Mouse (Mus musculus): Measurements from ENCODE around the gene Pde4d. TPM values are rescaled to one million over a fixed set of nuclear protein-coding genes. Genes with fewer than 3 reads are reported as not detected.

The Pde4d gene
- polyA plus RNA-seq, 1 experiment from 2014 or later = 27.9 TPM

DNA sequence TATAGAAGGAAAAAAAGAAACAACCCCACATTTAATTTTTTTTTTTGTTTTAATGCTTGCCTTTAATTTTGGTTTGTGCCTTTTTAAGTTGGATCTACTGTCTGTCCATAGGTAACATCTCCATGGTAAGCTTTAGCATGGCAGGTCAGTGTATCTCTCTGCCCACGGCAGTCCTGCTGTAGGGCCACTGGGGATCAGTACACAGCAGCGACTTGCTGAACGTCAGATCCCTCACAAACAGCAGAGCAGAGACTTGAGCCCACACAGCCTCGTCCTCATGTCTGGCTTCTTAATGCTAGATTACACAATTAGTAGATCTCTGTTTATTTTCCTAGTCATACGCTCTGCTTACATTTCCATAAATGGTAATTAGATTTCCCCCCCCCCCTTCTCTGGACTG, 782.8 kb downstream of the Pde4d start:
- Histone ChIP-seq H3K36me3 (ENCODE audit: control insufficient read depth, insufficient read depth) (no peaks in the 10 kb centered on the region), H3K9me3 (replicated peaks; ENCODE audit: control insufficient read depth, low read length) (no peaks in the 10 kb centered on the region), H3K27ac (ENCODE audit: low read length) (peak overlapping the region; percentile 15; the same call in 1 of the 2 replicates), H3K27me3 (ENCODE audit: control insufficient read depth, insufficient read depth, low read length) (no peaks in the 10 kb centered on the region), H3K4me3 (ENCODE audit: low read length) (no peak overlapping the region), H3K4me2 (ENCODE audit: low read depth, low read length) (no peak overlapping the region; the same call in 1 of the 2 replicates), H3K4me1 (ENCODE audit: control insufficient read depth, insufficient read depth, low read length) (peaks cover 12% of the 10 kb centered on the region; the same call in 1 of the 2 replicates), H3K9ac (ENCODE audit: low read length) (no peak overlapping the region)
- 54% methylated on average over 5 of the region's 5 CpGs for WGBS
- ATAC-seq (replicated peaks; ENCODE audit: extremely low read depth, insufficient read depth, low FRiP score) = no peak

DNA sequence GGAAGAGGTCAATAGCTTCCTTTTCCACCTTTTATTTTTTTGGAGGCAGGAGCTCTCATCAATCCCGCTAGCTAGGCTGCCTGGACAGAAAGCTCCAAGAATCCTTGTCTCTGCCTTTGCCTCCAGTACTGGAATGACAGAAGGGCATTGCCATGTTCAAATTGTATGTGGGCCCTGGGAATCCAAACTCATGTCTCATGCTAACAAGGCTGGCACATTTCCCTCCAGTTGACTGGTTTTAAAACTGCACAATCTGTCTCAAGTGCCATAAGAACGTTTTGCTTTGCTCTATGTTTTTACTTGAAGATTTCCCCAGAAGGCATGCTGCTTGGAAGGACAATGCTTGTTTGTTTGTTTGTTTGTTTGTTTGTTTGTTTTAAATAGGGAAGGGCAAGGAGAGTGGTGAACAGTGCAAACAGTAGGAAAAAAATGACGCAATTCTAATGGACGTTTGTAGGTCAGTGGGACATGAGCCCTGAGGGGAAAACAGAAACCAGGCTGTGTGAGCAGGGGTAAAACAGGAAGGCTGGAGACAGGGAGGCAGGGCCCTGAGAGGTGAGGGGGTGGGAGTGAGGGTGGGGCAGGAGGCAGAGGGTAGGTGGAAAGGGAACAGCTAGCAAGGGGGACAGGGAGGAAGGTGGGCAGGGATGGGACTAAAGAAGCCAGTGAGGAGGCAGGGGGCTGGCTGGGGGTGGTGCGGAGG, 784.3 kb downstream of the Pde4d start:
- Histone ChIP-seq H3K36me3 (ENCODE audit: control insufficient read depth, insufficient read depth) (no peaks in the 10 kb centered on the region), H3K4me1 (ENCODE audit: control insufficient read depth, insufficient read depth, low read length) (peaks cover 12% of the 10 kb centered on the region; the same call in 1 of the 2 replicates), H3K9ac (ENCODE audit: low read length) (no peak overlapping the region), H3K4me2 (ENCODE audit: low read depth, low read length) (no peak overlapping the region), H3K27me3 (ENCODE audit: control insufficient read depth, insufficient read depth, low read length) (no peaks in the 10 kb centered on the region), H3K27ac (ENCODE audit: low read length) (peak overlapping the region; percentile 38), H3K9me3 (replicated peaks; ENCODE audit: control insufficient read depth, low read length) (no peaks in the 10 kb centered on the region), H3K4me3 (ENCODE audit: low read length) (no peak overlapping the region)
- no peak for ATAC-seq (replicated peaks; ENCODE audit: extremely low read depth, insufficient read depth, low FRiP score)
- WGBS = 48% methylated on average over 5 of the region's 5 CpGs

- peak overlapping the region; percentile 61 for H3K27ac ChIP-seq (ENCODE audit: low read length)
- H3K4me2 ChIP-seq (ENCODE audit: low read depth, low read length) = no peak overlapping the region
- ATAC-seq (replicated peaks; ENCODE audit: extremely low read depth, insufficient read depth, low FRiP score) = no peak
Measured at GRCm38 (mm10) chr13:109236047-109236446, 786.3 kb downstream of the Pde4d start.

DNA sequence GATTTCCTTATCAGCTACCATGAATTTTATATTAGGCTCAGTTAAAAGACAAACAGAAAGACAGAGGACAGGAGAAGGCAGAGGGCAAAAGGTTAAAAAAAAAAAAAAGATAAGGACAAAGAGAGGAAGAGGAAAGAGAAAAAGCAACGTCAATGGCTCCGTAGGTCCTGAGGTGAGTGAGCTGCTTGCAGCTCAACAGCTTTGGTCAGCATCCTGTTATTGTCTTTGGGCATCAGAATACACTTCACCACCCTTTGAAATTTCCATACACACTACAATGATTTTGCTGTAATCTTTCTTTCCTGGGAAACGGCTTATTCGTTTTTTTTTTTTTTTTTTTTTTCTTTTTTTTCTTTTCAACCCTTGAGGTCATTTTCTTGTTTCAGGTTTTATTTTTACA, 788.9 kb downstream of the Pde4d start:
- H3K27me3 ChIP-seq (ENCODE audit: control insufficient read depth, insufficient read depth, low read length) = no peaks in the 10 kb centered on the region
- H3K4me1 ChIP-seq (ENCODE audit: control insufficient read depth, insufficient read depth, low read length) = no peaks in the 10 kb centered on the region
- H3K9ac ChIP-seq (ENCODE audit: low read length) = no peak overlapping the region
- WGBS = 57% methylated on average over 4 of the region's 4 CpGs
- no peaks in the 10 kb centered on the region for H3K9me3 ChIP-seq (replicated peaks; ENCODE audit: control insufficient read depth, low read length)
- peak overlapping the region; percentile 74 for H3K27ac ChIP-seq (ENCODE audit: low read length)
- no peaks in the 10 kb centered on the region for H3K36me3 ChIP-seq (ENCODE audit: control insufficient read depth, insufficient read depth)
- peak; percentile 47; the same call in 1 of the 2 replicates for ATAC-seq (replicated peaks; ENCODE audit: extremely low read depth, insufficient read depth, low FRiP score)
- no peak overlapping the region; the same call in 1 of the 2 replicates for H3K4me2 ChIP-seq (ENCODE audit: low read depth, low read length)
- no peak overlapping the region for H3K4me3 ChIP-seq (ENCODE audit: low read length)

More at GRCm38 (mm10) chr13:109236047-109236446, 786.3 kb downstream of the Pde4d start:
- 58% methylated on average over 4 of the region's 4 CpGs for WGBS
- H3K4me1 ChIP-seq (ENCODE audit: control insufficient read depth, insufficient read depth, low read length) = no peaks in the 10 kb centered on the region; the same call in 1 of the 2 replicates
- no peaks in the 10 kb centered on the region for H3K27me3 ChIP-seq (ENCODE audit: control insufficient read depth, insufficient read depth, low read length)
- H3K4me3 ChIP-seq (ENCODE audit: low read length) = no peak overlapping the region
- no peak overlapping the region for H3K9ac ChIP-seq (ENCODE audit: low read length)
- no peaks in the 10 kb centered on the region for H3K36me3 ChIP-seq (ENCODE audit: control insufficient read depth, insufficient read depth)
- H3K9me3 ChIP-seq (replicated peaks; ENCODE audit: control insufficient read depth, low read length) = no peaks in the 10 kb centered on the region

GRCm38 (mm10) chr13:109239296-109239695, 789.5 kb downstream of the Pde4d start:
- no peaks in the 10 kb centered on the region for H3K9me3 ChIP-seq (replicated peaks; ENCODE audit: control insufficient read depth, low read length)
- H3K4me1 ChIP-seq (ENCODE audit: control insufficient read depth, insufficient read depth, low read length) = no peaks in the 10 kb centered on the region
- no peaks in the 10 kb centered on the region for H3K36me3 ChIP-seq (ENCODE audit: control insufficient read depth, insufficient read depth)
- H3K4me3 ChIP-seq (ENCODE audit: low read length) = no peak overlapping the region
- no peak overlapping the region for H3K9ac ChIP-seq (ENCODE audit: low read length)
- 56% methylated on average over 11 of the region's 11 CpGs for WGBS
- peak overlapping the region; percentile 61 for H3K27ac ChIP-seq (ENCODE audit: low read length)
- no peaks in the 10 kb centered on the region for H3K27me3 ChIP-seq (ENCODE audit: control insufficient read depth, insufficient read depth, low read length)
- ATAC-seq (replicated peaks; ENCODE audit: extremely low read depth, insufficient read depth, low FRiP score) = peak; percentile 61
- H3K4me2 ChIP-seq (ENCODE audit: low read depth, low read length) = peak overlapping the region; percentile 5; the same call in 1 of the 2 replicates

GRCm38 (mm10) chr13:109242456-109243050, 792.8 kb downstream of the Pde4d start:
- no peak overlapping the region for H3K27ac ChIP-seq (ENCODE audit: low read length)
- WGBS = 66% methylated on average over 9 of the region's 9 CpGs

DNA sequence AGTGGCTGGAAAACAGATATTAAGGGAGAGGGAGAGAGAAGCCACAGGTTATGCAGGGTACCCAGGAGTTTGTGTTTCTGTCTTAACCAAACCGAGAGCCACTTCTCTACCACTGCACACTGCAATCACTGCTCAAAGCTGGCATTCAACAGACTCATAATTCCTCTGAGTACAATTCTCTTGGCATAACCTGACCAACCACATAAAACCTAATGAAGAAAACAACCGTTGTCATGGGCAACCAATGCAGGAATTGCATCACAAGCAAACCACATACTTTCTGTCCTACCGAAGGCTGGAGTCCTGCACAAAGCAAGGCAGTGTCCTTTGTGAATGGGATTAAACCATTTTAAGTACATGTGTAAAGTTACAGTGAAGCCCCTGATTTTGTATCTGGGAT, 793.4 kb downstream of the Pde4d start:
- H3K27me3 ChIP-seq (ENCODE audit: control insufficient read depth, insufficient read depth, low read length) = no peaks in the 10 kb centered on the region
- no peak overlapping the region for H3K4me2 ChIP-seq (ENCODE audit: low read depth, low read length)
- H3K4me1 ChIP-seq (ENCODE audit: control insufficient read depth, insufficient read depth, low read length) = peaks cover 3% of the 10 kb centered on the region
- H3K9ac ChIP-seq (ENCODE audit: low read length) = no peak overlapping the region
- H3K4me3 ChIP-seq (ENCODE audit: low read length) = no peak overlapping the region
- H3K27ac ChIP-seq (ENCODE audit: low read length) = no peak overlapping the region
- no peaks in the 10 kb centered on the region for H3K36me3 ChIP-seq (ENCODE audit: control insufficient read depth, insufficient read depth)
- ATAC-seq (replicated peaks; ENCODE audit: extremely low read depth, insufficient read depth, low FRiP score) = no peak
- WGBS = 70% methylated on average over 3 of the region's 3 CpGs
- H3K9me3 ChIP-seq (replicated peaks; ENCODE audit: control insufficient read depth, low read length) = no peaks in the 10 kb centered on the region

More at GRCm38 (mm10) chr13:109242456-109243050, 792.8 kb downstream of the Pde4d start:
- no peak overlapping the region for H3K9ac ChIP-seq (ENCODE audit: low read length)
- H3K4me3 ChIP-seq (ENCODE audit: low read length) = no peak overlapping the region
- no peaks in the 10 kb centered on the region for H3K36me3 ChIP-seq (ENCODE audit: control insufficient read depth, insufficient read depth)
- H3K27me3 ChIP-seq (ENCODE audit: control insufficient read depth, insufficient read depth, low read length) = no peaks in the 10 kb centered on the region
- H3K4me1 ChIP-seq (ENCODE audit: control insufficient read depth, insufficient read depth, low read length) = no peaks in the 10 kb centered on the region; the same call in 1 of the 2 replicates
- no peak overlapping the region for H3K4me2 ChIP-seq (ENCODE audit: low read depth, low read length)
- ATAC-seq (replicated peaks; ENCODE audit: extremely low read depth, insufficient read depth, low FRiP score) = no peak
- no peaks in the 10 kb centered on the region for H3K9me3 ChIP-seq (replicated peaks; ENCODE audit: control insufficient read depth, low read length)

- ATAC-seq (replicated peaks; ENCODE audit: extremely low read depth, insufficient read depth, low FRiP score) = no peak
Measured at GRCm38 (mm10) chr13:109247061-109247460, 797.3 kb downstream of the Pde4d start.

GRCm38 (mm10) chr13:109249315-109249714, 799.6 kb downstream of the Pde4d start:
- Histone ChIP-seq H3K4me3 (ENCODE audit: low read length) (no peak overlapping the region), H3K4me2 (ENCODE audit: low read depth, low read length) (no peak overlapping the region), H3K9ac (ENCODE audit: low read length) (no peak overlapping the region), H3K27me3 (ENCODE audit: control insufficient read depth, insufficient read depth, low read length) (no peaks in the 10 kb centered on the region), H3K4me1 (ENCODE audit: control insufficient read depth, insufficient read depth, low read length) (peaks cover 4% of the 10 kb centered on the region), H3K9me3 (replicated peaks; ENCODE audit: control insufficient read depth, low read length) (no peaks in the 10 kb centered on the region), H3K36me3 (ENCODE audit: control insufficient read depth, insufficient read depth) (no peaks in the 10 kb centered on the region), H3K27ac (ENCODE audit: low read length) (no peak overlapping the region)
- ATAC-seq (replicated peaks; ENCODE audit: extremely low read depth, insufficient read depth, low FRiP score) = no peak

More at GRCm38 (mm10) chr13:109247061-109247460, 797.3 kb downstream of the Pde4d start:
- Histone ChIP-seq H3K4me3 (ENCODE audit: low read length) (no peak overlapping the region), H3K4me2 (ENCODE audit: low read depth, low read length) (no peak overlapping the region), H3K27ac (ENCODE audit: low read length) (no peak overlapping the region), H3K36me3 (ENCODE audit: control insufficient read depth, insufficient read depth) (no peaks in the 10 kb centered on the region), H3K4me1 (ENCODE audit: control insufficient read depth, insufficient read depth, low read length) (peaks cover 4% of the 10 kb centered on the region), H3K27me3 (ENCODE audit: control insufficient read depth, insufficient read depth, low read length) (no peaks in the 10 kb centered on the region), H3K9ac (ENCODE audit: low read length) (no peak overlapping the region), H3K9me3 (replicated peaks; ENCODE audit: control insufficient read depth, low read length) (no peaks in the 10 kb centered on the region)
- 48% methylated on average over 4 of the region's 4 CpGs for WGBS
